ENCODE assay signal across 19 mouse cellular contexts in genomic region chr10:99748668-99749260, GRCm38 (mm10). TPM values are rescaled to one million over a fixed set of nuclear protein-coding genes. Genes with fewer than 3 reads are reported as not detected.
DNase-seq lines count a peak whose midpoint lies in the region; ATAC-seq lines count a peak whose summit lies in the region.
"Had no signal": no experiment of that assay in that cellular context is flagged by ENCODE, and none has a peak within 500 bp of the region (broad histone marks: within the 10 kb centered on the region; RNA-seq: fewer than 3 reads in every experiment).

No protein-coding gene starts in this region.

- 65% methylated on average over 2 of the region's 2 CpGs for WGBS in lung, embryonic 16.5 days

- H3K27me3 ChIP-seq in lung, embryonic 16.5 days (ENCODE audit: control insufficient read depth, insufficient read depth, low read depth, low read length): no peaks in the 10 kb centered on the region
- H3K27me3 ChIP-seq: forebrain, embryonic 12.5 days; limb, embryonic 15.5 days; midbrain, embryonic 15.5 days had no signal

- peak; percentile 74 for ATAC-seq in lung, embryonic 16.5 days (ENCODE audit: low read depth)
- ATAC-seq: midbrain, embryonic 15.5 days had no signal

- peak overlapping the region; percentile 55 for H3K27ac ChIP-seq in lung, embryonic 16.5 days (ENCODE audit: low read length)
- H3K27ac ChIP-seq: forebrain, embryonic 12.5 days; limb, embryonic 15.5 days; midbrain, embryonic 15.5 days had no signal

- no peaks in the 10 kb centered on the region for H3K36me3 ChIP-seq in lung, embryonic 16.5 days (ENCODE audit: control insufficient read depth, insufficient read depth, low read length)
- H3K36me3 ChIP-seq: forebrain, embryonic 12.5 days; limb, embryonic 15.5 days; midbrain, embryonic 15.5 days had no signal

- H3K4me1 ChIP-seq in lung, embryonic 16.5 days (replicated peaks; ENCODE audit: control insufficient read depth, insufficient read depth, low read length): no peaks in the 10 kb centered on the region
- H3K4me1 ChIP-seq: forebrain, embryonic 12.5 days; limb, embryonic 15.5 days; midbrain, embryonic 15.5 days had no signal

- no peak overlapping the region for H3K4me2 ChIP-seq in lung, embryonic 16.5 days (ENCODE audit: low read depth, low read length)
- H3K4me2 ChIP-seq: forebrain, embryonic 12.5 days; limb, embryonic 15.5 days; midbrain, embryonic 15.5 days had no signal

- H3K9ac ChIP-seq in lung, embryonic 16.5 days (ENCODE audit: low read length): no peak overlapping the region
- H3K9ac ChIP-seq: forebrain, embryonic 12.5 days; limb, embryonic 15.5 days; midbrain, embryonic 15.5 days had no signal

- H3K9me3 ChIP-seq in lung, embryonic 16.5 days (ENCODE audit: control insufficient read depth, low read length): no peaks in the 10 kb centered on the region
- H3K9me3 ChIP-seq: forebrain, embryonic 12.5 days; limb, embryonic 15.5 days; midbrain, embryonic 15.5 days had no signal

- intact Hi-C loops in heart, postnatal 36 days (cut with DNase I): loop anchor here (1.0 to 10.0 kb wide), 3 partner anchors 92 to 266 kb away; partner anchors contain the start of gene Kitl
- intact Hi-C loops in heart, postnatal 10 days (cut with DNase I): loop anchor here (10.0 kb wide), 3 partner anchors 104 to 296 kb away; partner anchors contain the start of gene Kitl

- no peak overlapping the region for H3K4me3 ChIP-seq in lung, embryonic 16.5 days (ENCODE audit: low read length)
- H3K4me3 ChIP-seq: forebrain, embryonic 12.5 days; limb, embryonic 15.5 days; midbrain, embryonic 15.5 days had no signal

- peak; percentile 48 to 67 for DNase-seq in heart, adult 9 months (ENCODE audit: low spot score in 2 of 2)
- no peak for DNase-seq in heart, postnatal 36 days
- DNase-seq in lung, postnatal 14 days: no peak
- DNase-seq in heart, postnatal 10 days: peak; percentile 30 to 37
- peak; percentile 35 for DNase-seq in lung, postnatal 36 days
- DNase-seq in cerebellum, adult 9-11 months: no peak
- DNase-seq: cerebellum, postnatal 10 days; layer of hippocampus, adult 9-11 months; right cerebral cortex, adult 18-20 months; thymus, adult 18-20 months had no signal

RNA-seq across cellular contexts. Expression of gene Csl, which starts 10.7 kb away (rescaled TPM):
- 1 to 10 TPM; 4.0 to 4.1 TPM for total RNA-seq in heart, postnatal 36 days (2021)
- polyA plus RNA-seq in lung, embryonic 16.5 days (2015; fragmentation: Nextera tagmentation; extraction: Ambion mirVana): 0.10 and 0.14 TPM in 2 replicates
- 1 to 10 TPM; 2.5 to 3.4 TPM for total RNA-seq in heart, postnatal 10 days (2021)
- total RNA-seq: ES-E14; neutrophil, adult 5-6 weeks had no signal
- polyA plus RNA-seq: forebrain, embryonic 12.5 days; hindbrain, embryonic 11.5 days; liver, embryonic 16.5 days; small intestine, adult 2 months had no signal

Comparison
In these comparisons a context has a peak if more than half of its experiments do, and no peak if none do; other contexts are left out.
1. DNase-seq: peak in heart, adult 9 months (2 of 2), heart, postnatal 10 days (2 of 2) and lung, postnatal 36 days (single experiment); none in heart, postnatal 36 days (0 of 2), lung, postnatal 14 days (single experiment) and cerebellum, adult 9-11 months (single experiment).